Mouse (Mus musculus) forebrain, embryonic 14.5 days (tissue): Measurements from ENCODE around the gene Ifi47. TPM values are rescaled to one million over a fixed set of nuclear protein-coding genes. Genes with fewer than 3 reads are reported as not detected.

Experiments
- ATAC-seq: fragments of 200-750 bp; cut with Nextera tagmentation; 2 replicates; pipeline ENCODE4 v1.8.0; 2017; ENCODE audit warnings: mild to moderate bottlenecking, moderate library complexity
- DNase-seq: peaks from one replicate; pipeline ENCODE4 v3.0.0-alpha.2; 2015; ENCODE audit warnings: low spot score
- H3K27ac ChIP-seq: fragments of 300-500 bp; sonication (generic); 2 replicates; pipeline ENCODE4 v1.5.1; 2014; ENCODE audit warnings: low read depth, mild to moderate bottlenecking, control low read depth, low read length, moderate library complexity
- H3K27me3 ChIP-seq: fragments of 300-500 bp; sonication (generic); replicated peaks from 2 replicates; pipeline ENCODE4 v1.6.1; 2014; ENCODE audit warnings: low read length, control low read depth, mixed read lengths; ENCODE audit not compliant: control insufficient read depth, insufficient read depth
- H3K36me3 ChIP-seq: fragments of 300-500 bp; sonication (generic); 2 replicates; pipeline ENCODE4 v1.6.1; 2014; ENCODE audit warnings: low read length, control low read depth; ENCODE audit not compliant: control insufficient read depth, insufficient read depth
- H3K4me1 ChIP-seq: fragments of 300-500 bp; sonication (generic); 2 replicates; pipeline ENCODE4 v1.6.1; 2014; ENCODE audit warnings: antibody characterized with exemption, low read length, control low read depth; ENCODE audit not compliant: control insufficient read depth, insufficient read depth
- H3K4me2 ChIP-seq: fragments of 300-500 bp; sonication (generic); 2 replicates; pipeline ENCODE4 v1.6.1; 2014; ENCODE audit warnings: mild to moderate bottlenecking, control low read depth, low read length
- H3K4me3 ChIP-seq: fragments of 300-500 bp; sonication (generic); 2 replicates; pipeline ENCODE4 v1.5.1; 2014; ENCODE audit warnings: low read depth, low read length, control low read depth
- H3K9ac ChIP-seq: fragments of 300-500 bp; sonication (generic); 2 replicates; pipeline ENCODE4 v1.6.1; 2014; ENCODE audit warnings: mild to moderate bottlenecking, low read length, control low read depth, moderate library complexity
- H3K9me3 ChIP-seq: fragments of 300-500 bp; sonication (generic); replicated peaks from 2 replicates; pipeline ENCODE4 v1.6.1; 2016; ENCODE audit warnings: low read length, control low read depth, mixed read lengths; ENCODE audit not compliant: control insufficient read depth
- WGBS: fragments of 180-500 bp; shearing (Covaris S2); extraction: QIAGEN DNeasy Blood & Tissue Kit; methylation state at CpG from one replicate; pipeline ENCODE4 v1.1.7; 2014; 5-methylcytosine and 5-hydroxymethylcytosine counted together
- polyA plus RNA-seq: library from polyadenylated mRNA; unstranded; fragments of >200 nt; fragmentation: Nextera tagmentation; extraction: Ambion mirVana; gene quantifications from 2 replicates; pipeline ENCODE4 v1.2.1, GENCODE M21; 2014

Gene Ifi47
- polyA plus RNA-seq, 1 experiment from 2014 or later, result 0.70 TPM

DNA sequence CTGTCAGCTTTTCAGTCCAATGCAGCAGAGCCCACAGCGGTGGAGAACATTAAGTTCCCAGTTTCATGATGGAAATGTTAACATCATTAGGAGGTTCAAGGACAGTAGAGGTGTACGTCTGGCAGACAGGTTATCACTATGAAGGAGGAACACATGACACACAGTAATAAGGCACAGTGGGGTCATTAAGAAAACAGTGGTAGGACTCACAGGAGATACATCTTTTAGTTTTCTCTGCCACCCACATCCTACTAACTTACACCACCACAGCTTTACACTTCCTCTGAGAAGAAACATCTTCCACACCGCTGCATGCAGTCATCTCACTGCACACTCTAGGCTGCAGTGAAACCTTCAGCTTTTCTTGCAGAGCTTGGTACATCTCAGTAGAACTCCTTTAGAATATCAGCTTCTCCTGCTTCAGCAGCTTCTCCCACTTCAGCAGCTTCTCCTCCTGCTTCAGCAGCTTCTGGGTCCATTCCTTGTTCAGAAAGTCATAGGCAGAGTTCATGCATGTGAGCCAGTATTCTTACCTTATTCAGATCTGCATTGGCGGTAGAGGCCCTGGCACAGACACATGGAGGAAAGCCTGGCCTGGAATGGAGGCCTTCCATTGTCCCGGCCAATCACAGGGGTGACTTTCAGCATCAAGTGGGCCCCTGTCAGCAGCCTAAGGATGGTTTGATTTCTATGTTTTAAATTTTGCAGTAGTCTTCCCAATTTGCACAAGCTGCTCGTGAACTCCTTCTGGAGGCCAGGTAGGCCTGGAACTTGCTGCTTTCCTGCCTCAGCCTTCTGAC lies 17.7 kb downstream of the Ifi47 start:
- Histone ChIP-seq H3K27me3 (no peaks in the 10 kb centered on the region), H3K4me2 (no peak overlapping the region), H3K36me3 (no peaks in the 10 kb centered on the region), H3K4me1 (no peaks in the 10 kb centered on the region), H3K9ac (no peak overlapping the region), H3K9me3 (no peaks in the 10 kb centered on the region), H3K27ac (no peak overlapping the region), H3K4me3 (no peak overlapping the region)
- no peak for DNase-seq
- no peak for ATAC-seq
- 85% methylated on average over 6 of the region's 6 CpGs for WGBS

DNA sequence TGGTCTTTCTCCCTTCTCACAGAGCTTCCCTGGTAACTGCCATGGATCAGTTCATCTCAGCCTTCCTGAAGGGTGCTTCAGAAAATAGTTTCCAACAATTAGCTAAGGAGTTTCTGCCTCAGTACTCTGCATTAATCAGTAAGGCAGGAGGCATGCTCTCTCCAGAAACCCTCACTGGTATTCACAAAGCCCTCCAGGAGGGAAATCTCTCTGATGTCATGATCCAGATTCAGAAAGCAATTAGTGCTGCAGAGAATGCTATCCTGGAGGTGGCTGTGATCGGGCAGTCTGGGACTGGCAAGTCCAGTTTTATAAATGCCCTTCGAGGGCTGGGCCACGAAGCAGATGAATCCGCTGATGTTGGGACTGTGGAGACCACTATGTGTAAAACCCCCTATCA lies 19.0 kb downstream of the Ifi47 start:
- ATAC-seq, result no peak
- Histone ChIP-seq H3K9me3 (no peaks in the 10 kb centered on the region), H3K9ac (no peak overlapping the region), H3K4me3 (no peak overlapping the region), H3K36me3 (no peaks in the 10 kb centered on the region), H3K4me1 (no peaks in the 10 kb centered on the region), H3K4me2 (no peak overlapping the region), H3K27ac (no peak overlapping the region), H3K27me3 (no peaks in the 10 kb centered on the region)
- WGBS, result 64% methylated on average over 4 of the region's 4 CpGs
- no peak for DNase-seq

DNA sequence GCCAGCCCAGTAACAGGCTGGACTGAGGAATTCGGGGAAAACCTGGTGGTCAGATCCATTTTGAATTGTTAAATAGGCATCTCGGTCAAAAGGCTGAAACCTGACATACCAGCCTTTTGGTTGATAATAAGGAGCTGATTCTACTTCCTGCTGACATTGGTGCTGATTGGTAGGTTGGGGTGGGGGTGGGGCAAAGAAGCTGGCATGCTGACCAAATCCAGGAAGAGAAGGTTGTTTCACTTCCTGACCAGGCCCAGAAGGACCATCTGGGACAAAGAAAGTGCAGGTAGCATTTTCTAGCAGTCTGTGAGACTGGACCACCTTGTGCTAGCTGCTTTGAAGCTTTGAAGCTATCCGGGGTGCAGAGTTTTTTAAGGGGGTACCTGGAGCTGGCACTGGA lies 24.0 kb downstream of the Ifi47 start:
- Histone ChIP-seq H3K36me3 (no peaks in the 10 kb centered on the region), H3K9me3 (no peaks in the 10 kb centered on the region), H3K4me1 (no peaks in the 10 kb centered on the region), H3K4me3 (no peak overlapping the region), H3K4me2 (no peak overlapping the region), H3K27me3 (no peaks in the 10 kb centered on the region), H3K9ac (no peak overlapping the region), H3K27ac (no peak overlapping the region)
- ATAC-seq, result no peak
- no peak for DNase-seq
- WGBS, result 86% methylated on average over 3 of the region's 3 CpGs

DNA sequence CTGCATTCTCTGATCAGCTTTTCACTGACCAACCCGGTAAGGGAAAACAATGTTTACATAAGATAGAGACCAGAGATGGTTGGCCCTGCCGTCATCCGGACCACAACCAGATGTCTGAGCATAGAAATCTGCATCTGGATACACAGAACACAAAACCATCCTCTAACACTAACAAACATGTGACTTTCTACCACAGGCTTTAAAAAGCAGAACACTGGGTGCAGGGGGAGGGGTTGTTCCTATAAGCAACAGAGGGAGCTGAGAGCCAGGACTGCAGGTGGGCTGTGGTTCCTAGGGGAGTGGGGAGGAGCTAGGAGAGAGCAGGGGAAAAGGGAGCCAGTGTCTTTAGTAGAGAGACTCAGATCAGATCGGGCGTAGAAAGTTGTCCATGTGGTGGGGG lies 25.1 kb downstream of the Ifi47 start:
- Histone ChIP-seq H3K4me1 (no peaks in the 10 kb centered on the region), H3K27me3 (no peaks in the 10 kb centered on the region), H3K36me3 (no peaks in the 10 kb centered on the region), H3K27ac (no peak overlapping the region), H3K9me3 (no peaks in the 10 kb centered on the region), H3K4me2 (no peak overlapping the region), H3K4me3 (no peak overlapping the region), H3K9ac (no peak overlapping the region)
- no peak for DNase-seq
- 60% methylated on average over 5 of the region's 5 CpGs for whole genome bisulfite sequencing
- no peak for ATAC-seq

DNA sequence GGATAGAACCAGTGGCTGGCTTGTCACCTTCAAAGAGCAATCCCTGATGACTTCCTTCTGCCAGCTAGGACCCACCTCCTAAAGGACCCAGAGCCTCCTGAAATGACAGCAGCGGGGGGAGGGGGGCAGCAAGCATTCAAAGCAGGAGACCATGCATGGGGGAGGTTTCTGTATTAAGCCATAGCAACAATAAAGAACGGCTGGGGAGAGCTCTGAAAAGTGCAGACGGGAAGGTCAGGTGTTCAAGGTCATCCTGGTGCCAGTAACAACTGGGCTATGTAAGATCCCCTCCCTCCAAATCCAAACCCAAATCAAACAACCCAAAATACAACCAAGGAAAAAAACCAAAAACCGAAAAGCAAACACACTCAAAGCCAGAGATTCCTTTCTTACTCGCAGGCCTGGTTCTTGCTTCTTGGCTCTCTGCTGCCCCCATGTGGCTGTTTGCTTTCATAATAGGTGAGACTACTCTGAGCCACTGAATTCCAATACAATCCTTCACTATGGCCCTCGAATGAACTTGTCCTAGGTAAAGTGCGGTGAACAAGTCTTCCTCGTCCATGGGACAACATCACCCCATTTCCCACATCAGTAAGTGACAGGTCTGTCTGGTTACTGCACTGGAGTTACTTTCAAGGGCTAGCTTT lies 26.8 kb downstream of the Ifi47 start:
- ATAC-seq (peak; percentile 81), DNase-seq (peak; percentile 90)
- Histone ChIP-seq H3K36me3 (no peaks in the 10 kb centered on the region), H3K9ac (no peak overlapping the region), H3K4me3 (no peak overlapping the region), H3K27me3 (no peaks in the 10 kb centered on the region), H3K9me3 (no peaks in the 10 kb centered on the region), H3K27ac (no peak overlapping the region), H3K4me2 (no peak overlapping the region), H3K4me1 (no peaks in the 10 kb centered on the region)
- WGBS, result 16% methylated on average over 8 of the region's 8 CpGs

DNA sequence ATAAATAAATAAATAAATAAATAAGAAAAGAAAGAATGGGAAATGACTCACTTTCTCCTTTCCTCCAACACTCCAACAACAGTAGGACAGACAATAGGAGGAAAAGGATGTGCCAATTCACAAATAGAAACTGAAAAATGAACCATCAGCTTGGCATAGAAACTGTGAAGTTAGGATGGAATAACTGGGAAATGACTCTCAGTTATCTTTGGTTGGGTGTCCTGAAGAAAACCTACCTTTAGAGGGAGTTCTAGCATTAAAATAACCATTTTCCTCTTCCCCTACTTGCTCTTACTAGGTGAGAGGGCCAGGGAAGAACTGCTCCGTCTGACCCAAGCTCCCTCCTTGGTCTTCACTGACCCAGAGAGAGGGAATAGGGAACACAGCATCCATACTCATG lies 29.4 kb downstream of the Ifi47 start:
- WGBS, result 62% methylated on average over 1 of the region's 1 CpGs
- ATAC-seq (no peak), DNase-seq (no peak)
- Histone ChIP-seq H3K27ac (no peak overlapping the region), H3K4me1 (no peaks in the 10 kb centered on the region), H3K9me3 (no peaks in the 10 kb centered on the region), H3K27me3 (no peaks in the 10 kb centered on the region), H3K9ac (no peak overlapping the region), H3K36me3 (no peaks in the 10 kb centered on the region), H3K4me2 (no peak overlapping the region), H3K4me3 (no peak overlapping the region)

DNA sequence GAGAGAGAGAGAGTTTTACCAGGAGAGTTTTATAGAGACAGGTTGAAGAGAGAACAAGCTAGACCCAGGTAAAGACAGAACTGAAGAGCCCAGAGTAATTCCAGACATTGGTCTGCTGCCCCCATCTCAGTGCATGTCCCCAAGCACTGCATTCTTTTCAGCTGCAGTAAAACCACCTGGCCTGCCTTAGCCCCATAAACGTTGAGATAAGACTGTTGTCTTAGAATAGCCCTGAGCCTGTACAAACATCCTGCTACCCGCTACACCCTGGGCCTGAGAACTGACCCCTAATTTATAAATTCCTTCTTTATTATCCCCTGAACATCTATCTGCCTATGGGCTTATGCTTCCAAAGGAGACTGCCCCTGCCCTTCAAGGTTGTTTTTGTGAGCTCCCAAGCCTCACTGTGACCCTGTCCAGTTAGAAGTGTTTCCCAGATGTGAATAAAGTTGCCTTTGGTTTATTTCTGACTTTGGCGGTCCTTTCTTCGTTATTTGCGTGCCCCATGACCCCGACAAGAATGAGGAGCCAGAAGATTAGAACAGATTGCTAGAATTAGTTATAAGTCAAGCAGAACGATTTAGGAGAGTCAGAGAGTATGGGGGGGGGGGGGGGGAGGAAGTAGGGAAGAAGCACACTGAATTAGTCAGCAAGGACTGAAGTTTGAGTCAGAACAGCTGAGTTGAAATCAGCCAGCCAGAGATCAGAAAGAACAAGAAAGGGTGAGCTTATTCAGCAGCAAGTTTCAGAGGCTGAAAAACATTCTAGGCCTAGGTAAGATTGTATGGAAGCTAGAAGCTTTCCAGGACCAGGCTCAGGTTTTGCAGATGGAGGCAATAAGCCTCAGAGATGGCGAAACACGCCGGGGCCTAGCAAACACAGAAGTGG lies 31.5 kb downstream of the Ifi47 start:
- H3K27me3 ChIP-seq, result no peaks in the 10 kb centered on the region

DNA sequence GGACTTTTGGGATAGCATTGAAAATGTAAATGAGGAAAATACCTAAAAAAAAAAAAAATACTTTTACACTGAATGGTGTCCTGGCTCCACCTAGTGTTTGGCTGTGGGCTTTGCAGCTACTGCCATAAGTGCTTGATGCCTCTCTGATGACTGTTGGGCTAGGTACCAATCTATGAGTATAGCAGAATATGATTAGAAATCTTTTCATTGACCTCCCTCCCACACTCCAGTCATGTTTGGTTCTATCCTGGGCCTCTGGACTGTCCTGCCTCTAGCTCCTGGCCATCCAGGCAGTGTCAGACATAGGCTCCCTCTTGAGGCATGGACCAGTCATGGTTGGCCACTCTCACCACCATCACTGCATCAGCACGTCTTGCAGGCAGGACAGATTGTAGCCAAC lies 32.4 kb downstream of the Ifi47 start:
- no peak overlapping the region for H3K4me2 ChIP-seq
- ATAC-seq, result no peak
- no peak overlapping the region for H3K27ac ChIP-seq
- H3K27me3 ChIP-seq, result no peaks in the 10 kb centered on the region
- DNase-seq, result peak; percentile 37
- no peaks in the 10 kb centered on the region for H3K9me3 ChIP-seq
- no peak overlapping the region for H3K9ac ChIP-seq
- H3K4me3 ChIP-seq, result no peak overlapping the region
- whole genome bisulfite sequencing, result 33% methylated on average over 1 of the region's 1 CpGs
- H3K36me3 ChIP-seq, result no peaks in the 10 kb centered on the region
- no peaks in the 10 kb centered on the region for H3K4me1 ChIP-seq

More for the DNA sequence above, 31.5 kb downstream of the Ifi47 start:
- H3K4me3 ChIP-seq, result no peak overlapping the region
- DNase-seq (no peak), ATAC-seq (no peak)
- 73% methylated on average over 10 of the region's 10 CpGs for WGBS
- no peaks in the 10 kb centered on the region for H3K9me3 ChIP-seq
- H3K4me2 ChIP-seq, result no peak overlapping the region
- no peak overlapping the region for H3K27ac ChIP-seq
- H3K9ac ChIP-seq, result no peak overlapping the region
- H3K4me1 ChIP-seq, result no peaks in the 10 kb centered on the region
- no peaks in the 10 kb centered on the region for H3K36me3 ChIP-seq
